In the genomic region with DNA sequence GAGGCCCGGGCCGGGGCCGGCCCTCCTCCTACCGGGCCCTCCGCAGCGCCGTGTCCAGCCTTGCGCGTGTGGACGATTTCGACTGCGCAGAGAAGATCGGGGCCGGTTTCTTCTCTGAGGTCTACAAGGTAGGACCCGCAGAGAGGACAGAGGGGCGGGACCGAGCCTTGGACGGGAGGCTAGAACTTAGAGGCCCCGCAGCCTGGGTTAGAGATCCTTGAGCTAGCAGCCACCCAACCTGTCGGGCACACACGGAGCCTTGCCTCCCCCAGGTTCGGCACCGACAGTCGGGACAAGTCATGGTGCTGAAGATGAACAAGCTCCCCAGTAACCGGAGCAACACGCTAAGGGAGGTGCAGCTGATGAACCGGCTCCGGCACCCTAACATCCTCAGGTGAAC, we compare ENCODE assay signal across 8 mouse cellular contexts. TPM values are rescaled to one million over a fixed set of nuclear protein-coding genes. Genes with fewer than 3 reads are reported as not detected.
DNase-seq lines count a peak whose midpoint lies in the region; ATAC-seq and TF ChIP-seq lines count a peak whose summit lies in the region.

No protein-coding gene starts in this region.

- peak overlapping the region; percentile 96 for H3K9ac ChIP-seq in embryonic facial prominence, embryonic 15.5 days
- H3K9ac ChIP-seq in intestine, postnatal 0 days (ENCODE audit: low read depth, low read length), result peak overlapping the region; percentile 96
- peak overlapping the region; percentile 99 for H3K9ac ChIP-seq in midbrain, embryonic 15.5 days

- H3K27me3 ChIP-seq in embryonic facial prominence, embryonic 15.5 days, result no peaks in the 10 kb centered on the region
- no peaks in the 10 kb centered on the region for H3K27me3 ChIP-seq in intestine, postnatal 0 days (replicated peaks; ENCODE audit: control insufficient read depth, insufficient read depth, low read length)
- H3K27me3 ChIP-seq in midbrain, embryonic 15.5 days (replicated peaks), result no peaks in the 10 kb centered on the region

- DNase-seq in layer of hippocampus, adult 2 months (ENCODE audit: low spot score in 2 of 2), result no peak
- no peak for DNase-seq in layer of hippocampus, adult 9-10 months (ENCODE audit: low spot score)
- DNase-seq in MN1 (ENCODE audit: low spot score), result peak; percentile 43
- no peak for DNase-seq in frontal cortex, adult 2 months (ENCODE audit: extremely low spot score in 1 of 2, low spot score in 1 of 2)
- no peak for DNase-seq in left cerebral cortex, adult 18-20 months (ENCODE audit: low spot score in 2 of 2)

- no peak for ATAC-seq in embryonic facial prominence, embryonic 15.5 days (ENCODE audit: insufficient number of reproducible peaks, low FRiP score, low TSS enrichment, low read depth)
- ATAC-seq in intestine, postnatal 0 days, result no peak
- ATAC-seq in midbrain, embryonic 15.5 days (replicated peaks), result no peak

- H3K4me1 ChIP-seq in embryonic facial prominence, embryonic 15.5 days, result peaks cover 30% of the 10 kb centered on the region
- H3K4me1 ChIP-seq in intestine, postnatal 0 days (replicated peaks; ENCODE audit: control insufficient read depth, insufficient read depth, low read length), result 0 out of 2 replicates have a peak, but pooled peaks cover 8% of the 10 kb centered on the region
- H3K4me1 ChIP-seq in midbrain, embryonic 15.5 days, result peaks cover 17% of the 10 kb centered on the region

- H3K4me3 ChIP-seq in layer of hippocampus, adult 2 months, result peak overlapping the region; percentile 81
- H3K4me3 ChIP-seq in embryonic facial prominence, embryonic 15.5 days (replicated peaks), result peak overlapping the region; percentile 96
- peak overlapping the region; percentile 97 for H3K4me3 ChIP-seq in intestine, postnatal 0 days (ENCODE audit: low read depth, low read length)
- H3K4me3 ChIP-seq in midbrain, embryonic 15.5 days, result peak overlapping the region; percentile 73

- peak overlapping the region; percentile 79 for H3K4me2 ChIP-seq in embryonic facial prominence, embryonic 15.5 days (replicated peaks)
- peak overlapping the region; percentile 95 for H3K4me2 ChIP-seq in intestine, postnatal 0 days (replicated peaks; ENCODE audit: low read depth)
- H3K4me2 ChIP-seq in midbrain, embryonic 15.5 days, result peak overlapping the region; percentile 75

- under 1% methylated on average over 28 of the region's 28 CpGs for WGBS in embryonic facial prominence, embryonic 15.5 days
- under 1% methylated on average over 28 of the region's 28 CpGs for WGBS in intestine, postnatal 0 days
- WGBS in midbrain, embryonic 15.5 days, result under 1% methylated on average over 26 of the region's 28 CpGs

- H3K27ac ChIP-seq in layer of hippocampus, adult 2 months, result peak overlapping the region; percentile 77
- peak overlapping the region; percentile 94 for H3K27ac ChIP-seq in embryonic facial prominence, embryonic 15.5 days (replicated peaks)
- peak overlapping the region; percentile 94 for H3K27ac ChIP-seq in intestine, postnatal 0 days (ENCODE audit: low read depth, low read length)
- peak overlapping the region; percentile 96 for H3K27ac ChIP-seq in midbrain, embryonic 15.5 days

- no peaks in the 10 kb centered on the region for H3K9me3 ChIP-seq in embryonic facial prominence, embryonic 15.5 days (replicated peaks)
- no peaks in the 10 kb centered on the region for H3K9me3 ChIP-seq in intestine, postnatal 0 days (ENCODE audit: control insufficient read depth)
- H3K9me3 ChIP-seq in midbrain, embryonic 15.5 days, result no peaks in the 10 kb centered on the region

- TF ChIP-seq CTCF in layer of hippocampus, adult 2 months (conservative IDR thresholded peaks at IDR 0.05), result no peak
- no peak for TF ChIP-seq CTCF in intestine, postnatal 0 days (IDR thresholded peaks at IDR 0.05; ENCODE audit: low read depth)

- H3K36me3 ChIP-seq in embryonic facial prominence, embryonic 15.5 days, result peaks cover 31% of the 10 kb centered on the region
- H3K36me3 ChIP-seq in intestine, postnatal 0 days (ENCODE audit: control insufficient read depth, insufficient read depth), result peaks cover 28% of the 10 kb centered on the region
- H3K36me3 ChIP-seq in midbrain, embryonic 15.5 days (replicated peaks), result peaks cover 23% of the 10 kb centered on the region

RNA-seq across cellular contexts. Expression of a gene that starts 1.8 kb away (rescaled TPM):
- total RNA-seq in layer of hippocampus, adult 2 months (2021), result 10 to 100 TPM; 79.9 to 86.0 TPM
- 9.2 and 9.3 TPM in 2 replicates for polyA plus RNA-seq in embryonic facial prominence, embryonic 15.5 days (2015; fragmentation: Nextera tagmentation; extraction: Ambion mirVana)
- 4.6 and 4.7 TPM in 2 replicates for polyA plus RNA-seq in intestine, postnatal 0 days (2015; fragmentation: Nextera tagmentation; extraction: Ambion mirVana)
- polyA plus RNA-seq in midbrain, embryonic 15.5 days (2015; fragmentation: Nextera tagmentation; extraction: Ambion mirVana), result 16.7 and 17.1 TPM in 2 replicates
- polyA plus RNA-seq in frontal cortex, adult 2 months (2012; rRNA removed), result 70.5 and 78.2 TPM in 2 replicates
- 10 to 100 TPM; 90.6 to 96.5 TPM for total RNA-seq in left cerebral cortex, adult 18-20 months (2021)

RNA-seq across cellular contexts. Expression of a gene that starts 10.9 kb away (rescaled TPM):
- total RNA-seq in layer of hippocampus, adult 2 months (2021), result not detected
- polyA plus RNA-seq in embryonic facial prominence, embryonic 15.5 days (2015; fragmentation: Nextera tagmentation; extraction: Ambion mirVana), result 3.1 and 3.8 TPM in 2 replicates
- 3.2 and 3.7 TPM in 2 replicates for polyA plus RNA-seq in intestine, postnatal 0 days (2015; fragmentation: Nextera tagmentation; extraction: Ambion mirVana)
- polyA plus RNA-seq in midbrain, embryonic 15.5 days (2015; fragmentation: Nextera tagmentation; extraction: Ambion mirVana), result 6.0 and 6.6 TPM in 2 replicates
- polyA plus RNA-seq in frontal cortex, adult 2 months (2012; rRNA removed), result 0.64 and 1.6 TPM in 2 replicates
- total RNA-seq in left cerebral cortex, adult 18-20 months (2021), result 1 to 10 TPM in 1 of 2 experiments, under 1 TPM in 1; 0.84 to 1.3 TPM

RNA-seq across cellular contexts. Expression of a gene that starts 14.6 kb away (rescaled TPM):
- 1 to 10 TPM in 1 of 2 experiments, under 1 TPM in 1; 0.98 to 1.9 TPM for total RNA-seq in layer of hippocampus, adult 2 months (2021)
- polyA plus RNA-seq in embryonic facial prominence, embryonic 15.5 days (2015; fragmentation: Nextera tagmentation; extraction: Ambion mirVana), result 0.41 and 0.44 TPM in 2 replicates
- polyA plus RNA-seq in intestine, postnatal 0 days (2015; fragmentation: Nextera tagmentation; extraction: Ambion mirVana), result 0.16 TPM in 1 of 2 replicates, not detected in the other
- polyA plus RNA-seq in midbrain, embryonic 15.5 days (2015; fragmentation: Nextera tagmentation; extraction: Ambion mirVana), result 0.52 and 1.7 TPM in 2 replicates
- 1.1 and 1.2 TPM in 2 replicates for polyA plus RNA-seq in frontal cortex, adult 2 months (2012; rRNA removed)
- 1 to 10 TPM in 1 of 2 experiments, under 1 TPM in 1; 0.82 to 1.2 TPM for total RNA-seq in left cerebral cortex, adult 18-20 months (2021)

RNA-seq across cellular contexts. Expression of a gene that starts 40.0 kb away (rescaled TPM):
- total RNA-seq in layer of hippocampus, adult 2 months (2021), result not detected
- not detected in 2 replicates for polyA plus RNA-seq in embryonic facial prominence, embryonic 15.5 days (2015; fragmentation: Nextera tagmentation; extraction: Ambion mirVana)
- not detected in 2 replicates for polyA plus RNA-seq in intestine, postnatal 0 days (2015; fragmentation: Nextera tagmentation; extraction: Ambion mirVana)
- not detected in 2 replicates for polyA plus RNA-seq in midbrain, embryonic 15.5 days (2015; fragmentation: Nextera tagmentation; extraction: Ambion mirVana)
- 0.16 TPM in 1 of 2 replicates, not detected in the other for polyA plus RNA-seq in frontal cortex, adult 2 months (2012; rRNA removed)
- not detected for total RNA-seq in left cerebral cortex, adult 18-20 months (2021)

RNA-seq across cellular contexts. Expression of a gene that starts 49.2 kb away (rescaled TPM):
- 10 to 100 TPM; 27.6 to 29.0 TPM for total RNA-seq in layer of hippocampus, adult 2 months (2021)
- 71.7 and 81.0 TPM in 2 replicates for polyA plus RNA-seq in embryonic facial prominence, embryonic 15.5 days (2015; fragmentation: Nextera tagmentation; extraction: Ambion mirVana)
- 79.8 and 83.1 TPM in 2 replicates for polyA plus RNA-seq in intestine, postnatal 0 days (2015; fragmentation: Nextera tagmentation; extraction: Ambion mirVana)
- polyA plus RNA-seq in midbrain, embryonic 15.5 days (2015; fragmentation: Nextera tagmentation; extraction: Ambion mirVana), result 81.4 and 82.8 TPM in 2 replicates
- polyA plus RNA-seq in frontal cortex, adult 2 months (2012; rRNA removed), result 88.4 and 126 TPM in 2 replicates
- 10 to 100 TPM; 29.9 to 30.0 TPM for total RNA-seq in left cerebral cortex, adult 18-20 months (2021)
